Mouse (Mus musculus): ENCODE measurements around the gene Mapkapk2.

GRCm38 (mm10) chr1:131092173-131092572 lies 5.5 kb downstream of the Mapkapk2 start:
- TF ChIP-seq EP300 (IDR thresholded peaks at IDR 0.05; ENCODE audit: insufficient read depth, low read depth, low read length) (no peak), CTCF (IDR thresholded peaks at IDR 0.05; ENCODE audit: low read depth, low read length) (no peak)

Data from ES-Bruce4 (cell line).